Mouse (Mus musculus): ENCODE measurements around the gene Fam229b.

Fam229b gene

GRCm38 (mm10) chr10:39121412-39121811, 12.3 kb downstream of the Fam229b start:
- no peak for DNase-seq (ENCODE audit: low spot score)

DNA sequence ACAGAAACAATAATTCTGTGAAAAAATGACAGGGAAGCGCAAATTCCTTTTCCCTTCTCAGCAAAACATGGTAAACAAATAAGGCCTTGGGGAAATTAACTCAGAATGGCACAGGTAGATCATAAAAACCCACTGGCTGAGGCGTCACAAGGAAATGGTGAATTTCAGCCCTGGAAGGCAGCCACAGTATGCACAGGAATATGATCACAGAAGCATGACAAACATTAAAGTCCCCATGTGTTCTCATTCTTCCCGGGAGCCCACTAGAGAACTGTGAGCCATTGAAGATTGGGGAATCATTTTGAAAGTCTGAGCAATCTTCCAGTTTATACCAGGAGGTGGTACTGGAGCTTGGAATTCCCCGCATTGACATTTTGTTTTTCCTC, 24.2 kb downstream of the Fam229b start:
- no peak for DNase-seq (ENCODE audit: low spot score)

DNA sequence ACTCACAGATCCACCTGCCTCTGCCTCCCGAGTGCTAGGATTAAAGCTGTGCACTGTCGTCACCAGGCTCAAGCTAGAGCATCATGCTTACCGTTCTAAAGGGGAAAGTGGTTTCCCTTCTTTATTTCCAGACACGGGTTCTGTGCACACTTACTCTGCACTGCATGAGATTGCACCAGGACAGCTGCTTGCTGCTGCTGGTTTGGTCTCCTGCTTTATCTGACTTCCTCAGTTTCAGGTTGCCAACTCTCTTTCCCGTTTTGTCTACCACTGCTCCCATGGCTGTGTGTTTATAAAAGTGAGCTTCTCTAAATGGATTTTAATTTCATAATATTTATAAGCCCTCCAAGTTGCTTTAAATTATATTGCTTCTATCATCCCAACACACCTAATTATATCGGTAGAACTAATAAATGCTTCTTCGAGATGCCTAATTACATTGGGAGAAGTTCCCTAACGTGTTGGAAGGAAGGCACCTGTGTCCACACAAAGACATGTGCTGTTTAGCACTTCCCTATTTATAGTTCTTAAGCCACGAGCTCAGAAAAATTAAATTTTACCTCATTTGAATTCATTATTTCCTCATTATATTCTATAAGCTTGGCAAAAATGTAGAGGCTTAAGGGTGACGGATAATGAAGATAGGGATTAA, 24.8 kb downstream of the Fam229b start:
- DNase-seq (ENCODE audit: low spot score): no peak

DNA sequence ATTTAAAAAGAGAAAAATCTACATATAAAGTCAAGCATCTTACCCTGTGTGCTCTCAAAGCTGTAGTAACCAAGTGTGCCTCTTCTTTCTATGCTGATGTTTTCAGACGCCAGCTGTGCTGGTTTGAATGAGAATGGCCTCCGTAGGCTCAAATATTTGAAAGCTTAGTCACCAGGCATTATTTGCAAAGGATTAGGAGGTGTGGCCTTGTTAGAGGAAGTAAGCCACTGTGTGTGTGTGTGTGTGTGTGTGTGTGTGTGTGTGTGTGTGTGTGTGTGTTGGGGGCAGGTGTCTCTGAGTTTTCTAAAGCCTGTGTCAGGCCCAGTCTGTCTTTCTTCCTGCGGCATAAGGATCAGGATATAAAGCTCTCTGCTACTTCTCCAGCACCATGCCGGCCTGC, 26.8 kb downstream of the Fam229b start:
- DNase-seq (ENCODE audit: low spot score): no peak

DNA sequence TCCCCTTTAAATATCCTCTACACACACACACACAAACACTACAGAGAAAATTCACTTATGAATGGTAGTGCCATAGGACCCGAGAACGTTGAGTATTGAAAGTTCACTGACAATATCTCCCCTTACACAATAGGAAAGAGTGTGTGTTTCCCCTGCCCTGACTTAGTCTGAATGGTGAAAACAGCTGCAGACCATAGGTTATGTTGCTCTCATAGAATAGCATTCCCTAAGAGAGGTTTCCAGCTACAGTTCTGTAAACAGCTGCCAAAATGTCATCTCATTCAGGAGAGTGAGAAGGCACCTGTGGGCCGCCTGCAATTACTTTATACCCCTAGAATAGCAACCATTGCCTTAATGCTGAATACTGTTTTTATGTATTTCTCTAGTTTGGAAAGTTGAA, 27.3 kb downstream of the Fam229b start:
- no peak for DNase-seq (ENCODE audit: low spot score)

DNA sequence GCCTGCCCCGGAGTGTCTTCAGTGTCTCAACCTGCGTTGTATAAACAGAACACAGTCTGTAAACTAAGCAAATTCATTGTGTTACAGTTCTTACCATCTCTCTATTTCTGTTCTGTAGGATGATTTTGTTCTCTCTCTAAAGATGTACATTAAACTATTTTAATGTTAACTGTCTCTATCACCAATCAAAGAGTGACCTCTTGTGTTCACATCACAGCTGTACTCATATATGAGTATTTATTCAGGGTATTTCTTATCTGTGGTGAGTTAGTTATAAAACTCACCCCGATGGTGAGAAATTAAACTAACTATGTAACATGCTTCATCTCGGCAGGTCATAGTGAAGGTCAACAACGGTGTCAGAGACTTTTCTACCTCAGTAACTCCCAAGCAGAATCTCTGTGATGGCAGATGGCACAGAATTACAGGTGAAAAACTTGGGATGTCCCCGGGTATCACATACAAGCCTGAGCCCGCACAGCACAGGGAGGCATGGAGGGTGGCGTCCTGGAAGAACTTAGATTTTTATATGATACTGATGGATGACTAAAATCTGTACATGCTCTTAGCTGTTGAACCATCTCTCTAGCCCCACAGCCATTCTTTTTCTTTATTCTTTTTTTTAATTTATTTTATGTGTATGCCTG, 28.8 kb downstream of the Fam229b start:
- DNase-seq (ENCODE audit: low spot score): no peak

DNA sequence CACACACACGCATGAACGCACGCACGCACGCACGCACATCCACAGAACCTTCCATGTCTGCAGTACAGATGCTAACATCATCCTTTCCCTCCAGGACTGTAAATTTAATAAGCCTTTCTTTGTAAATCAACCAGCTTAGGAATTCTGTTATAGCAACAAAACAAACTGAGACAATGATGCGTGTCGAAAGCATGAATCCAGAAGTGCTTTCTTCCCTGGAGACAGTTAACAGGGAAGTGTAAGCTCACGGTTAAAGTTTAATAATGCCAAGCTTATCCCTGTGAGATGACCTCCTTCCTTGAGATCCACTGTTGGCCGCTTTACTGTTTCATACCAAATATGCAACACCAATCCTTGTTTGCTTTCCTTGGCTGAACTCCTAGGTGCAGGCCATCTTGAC, 35.0 kb downstream of the Fam229b start:
- no peak for DNase-seq (ENCODE audit: low spot score)

- DNase-seq (ENCODE audit: low spot score): no peak
Measured at GRCm38 (mm10) chr10:39096981-39097380, 36.7 kb downstream of the Fam229b start.

DNA sequence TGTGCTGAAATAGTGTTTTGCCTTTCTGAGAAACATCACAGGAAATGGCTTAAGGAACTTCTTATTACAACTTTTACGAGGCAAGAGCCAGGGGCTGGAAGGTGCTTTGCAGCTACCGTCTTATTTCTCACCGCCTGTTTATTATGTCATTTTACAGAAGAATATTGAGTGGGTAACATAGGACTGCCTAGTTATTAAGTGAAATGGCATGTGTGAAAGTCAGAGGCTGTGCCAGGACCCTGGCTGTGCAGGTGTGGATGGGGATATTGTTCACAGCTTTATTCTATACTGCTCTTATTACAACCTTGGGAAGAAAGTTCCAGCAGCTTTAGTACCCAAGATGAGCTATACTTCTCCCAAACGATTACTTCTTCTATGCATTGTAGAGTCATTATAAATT, 61.7 kb downstream of the Fam229b start:
- DNase-seq (ENCODE audit: low spot score): no peak

All from T-cell, adult 2 months (primary cell).